Mouse (Mus musculus): Measurements from ENCODE around the gene Krtcap3.
A peak's percentile ranks its signal among the peaks of the same experiment; 100 is the strongest.
"Not testable (repeated sequence)": the region's sequence is repeated elsewhere in the genome, so short reads cannot be mapped to it uniquely, and the experiment has no call there.

Krtcap3 gene

DNA sequence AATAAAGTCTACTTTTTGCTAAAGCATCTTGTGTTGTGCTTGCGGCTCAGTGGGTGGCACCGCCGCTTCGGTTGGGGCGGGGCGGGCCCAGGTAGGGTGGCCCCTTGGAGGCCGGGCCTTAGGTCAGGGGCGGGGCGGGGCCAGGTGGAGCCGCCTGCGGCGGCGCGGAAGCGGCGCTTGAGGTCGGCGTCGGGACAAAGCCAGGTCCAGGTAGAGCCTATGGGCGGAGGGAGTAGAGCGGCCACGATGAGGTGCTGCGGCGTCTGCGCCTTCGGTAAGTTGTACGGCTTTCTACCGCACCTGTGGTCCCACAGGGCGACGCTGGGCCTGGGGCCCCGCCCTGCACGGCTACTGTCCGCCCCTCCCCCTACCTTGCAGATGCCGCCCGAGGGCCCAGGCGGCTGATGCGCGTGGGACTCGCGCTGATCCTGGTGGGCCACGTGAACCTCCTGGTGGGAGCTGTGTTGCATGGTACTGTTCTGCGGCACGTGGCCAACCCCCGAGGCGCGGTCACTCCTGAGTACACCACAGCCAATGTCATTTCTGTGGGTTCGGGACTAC lies at the start of gene Krtcap3:
Gene Krtcap3, plus strand, starts transcription at position 151 of the 561 bp plus-strand sequence.
- peak; percentile 42 for DNase-seq

DNA sequence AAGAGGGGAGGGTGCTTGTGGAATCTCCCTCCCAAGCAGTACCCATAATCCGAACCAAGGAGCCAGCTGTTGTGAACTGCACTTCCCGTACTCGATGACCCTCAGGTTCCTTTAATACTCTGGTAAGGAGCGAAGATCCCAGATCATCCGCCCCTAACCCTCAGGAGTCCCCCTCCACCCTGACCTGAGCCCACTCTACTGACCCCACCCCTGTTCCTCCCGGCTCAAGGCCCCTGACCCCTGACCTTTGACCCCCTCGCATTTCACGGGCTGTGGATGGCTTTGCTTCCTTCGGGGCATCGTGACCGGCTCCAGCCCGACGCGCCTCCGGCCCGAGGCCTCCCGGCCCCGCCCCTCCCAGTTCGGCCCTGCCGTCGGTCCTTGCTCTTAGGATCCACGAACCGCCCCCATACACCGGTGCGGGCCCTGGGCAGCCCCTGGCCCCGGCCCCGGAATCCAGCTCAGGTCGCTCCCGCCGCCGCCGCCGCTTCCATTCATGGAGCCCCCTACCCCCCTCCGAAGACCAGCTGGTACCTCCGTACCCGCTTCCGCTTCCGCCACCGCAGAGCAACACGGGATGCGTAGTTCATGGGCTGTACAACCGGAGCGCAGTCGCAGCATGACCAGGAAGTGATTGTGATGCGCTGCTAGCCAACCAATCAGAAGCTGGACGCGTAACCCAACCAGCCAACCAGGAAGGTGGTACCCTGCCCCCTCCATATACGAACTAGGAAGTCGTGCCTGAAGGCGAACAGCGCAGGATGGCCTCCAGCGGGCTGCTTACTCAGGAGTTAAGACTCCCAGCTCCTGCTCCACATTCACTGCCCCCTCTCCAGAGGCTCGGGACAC lies 49.5 kb upstream of the Krtcap3 start, which contains the start of gene Zfp513:
Gene Zfp513, minus strand, starts transcription at position 562 of the 849 bp plus-strand sequence.
- DNase-seq: peak; percentile 99

GRCm38 (mm10) chr5:31202933-31203332 lies 48.6 kb upstream of the Krtcap3 start:
- peak; percentile 68 for DNase-seq

DNA sequence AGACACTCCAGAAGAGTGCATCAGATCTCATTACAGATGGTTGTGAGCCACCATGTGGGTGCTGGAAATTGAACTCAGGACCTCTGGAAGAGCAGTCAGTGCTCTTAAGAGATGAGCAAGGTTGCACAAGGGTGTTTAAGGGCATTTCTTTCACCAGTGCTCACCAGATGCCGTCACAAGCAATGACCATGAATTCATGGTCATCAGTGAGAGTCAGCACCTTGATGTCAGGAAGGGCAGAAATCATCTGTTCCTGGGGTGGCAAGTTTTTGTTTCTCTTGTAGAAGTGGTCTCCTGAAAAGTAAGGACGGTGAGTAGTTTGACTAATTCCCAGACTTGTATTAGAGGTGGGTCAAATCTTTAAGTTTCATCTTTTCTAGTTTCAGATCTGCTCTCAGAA lies 47.6 kb upstream of the Krtcap3 start:
- no peak for DNase-seq

- DNase-seq: no peak
Observed at GRCm38 (mm10) chr5:31204421-31204820, 47.1 kb upstream of the Krtcap3 start.

DNA sequence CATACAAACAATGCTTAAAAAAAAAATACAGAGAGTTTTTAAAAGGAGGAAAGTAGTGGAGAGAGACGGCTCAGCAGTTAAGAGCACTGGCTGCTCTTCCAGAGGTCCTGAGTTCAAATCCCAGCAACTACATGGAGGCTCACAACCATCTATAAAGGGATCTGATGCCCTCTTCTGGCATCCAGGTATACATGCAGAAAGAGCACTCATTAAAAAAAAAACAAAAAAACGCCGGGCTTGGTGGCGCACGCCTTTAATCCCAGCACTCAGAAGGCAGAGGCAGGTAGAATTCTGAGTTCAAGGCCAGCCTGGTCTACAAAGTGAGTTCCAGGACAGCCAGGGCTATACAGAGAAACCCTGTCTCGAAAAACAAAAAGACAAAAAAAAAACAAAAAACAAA lies 34.9 kb upstream of the Krtcap3 start:
- DNase-seq: not testable (repeated sequence)

GRCm38 (mm10) chr5:31218294-31218693 lies 33.2 kb upstream of the Krtcap3 start:
- DNase-seq: no peak

DNA sequence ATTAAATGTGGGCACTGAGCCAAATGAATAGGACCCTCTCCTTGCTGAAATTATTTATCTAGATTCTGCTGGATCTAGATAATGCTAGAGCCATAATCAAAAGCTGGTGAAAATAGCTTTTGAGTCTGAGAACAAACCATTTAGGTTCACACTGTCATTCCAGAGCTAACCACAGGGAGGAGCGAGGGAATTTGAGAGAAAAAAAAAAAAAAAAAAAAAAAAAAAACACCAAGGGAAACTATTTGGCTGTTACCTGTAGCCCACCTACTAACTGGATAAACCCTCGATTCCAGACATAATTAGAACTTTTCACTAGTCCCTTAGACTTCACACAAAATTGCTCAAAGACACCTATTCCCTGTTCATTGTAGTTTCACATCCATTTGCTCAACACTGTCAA lies 32.4 kb upstream of the Krtcap3 start:
- no peak for DNase-seq

GRCm38 (mm10) chr5:31219474-31219873 lies 32.0 kb upstream of the Krtcap3 start:
- no peak for DNase-seq

DNA sequence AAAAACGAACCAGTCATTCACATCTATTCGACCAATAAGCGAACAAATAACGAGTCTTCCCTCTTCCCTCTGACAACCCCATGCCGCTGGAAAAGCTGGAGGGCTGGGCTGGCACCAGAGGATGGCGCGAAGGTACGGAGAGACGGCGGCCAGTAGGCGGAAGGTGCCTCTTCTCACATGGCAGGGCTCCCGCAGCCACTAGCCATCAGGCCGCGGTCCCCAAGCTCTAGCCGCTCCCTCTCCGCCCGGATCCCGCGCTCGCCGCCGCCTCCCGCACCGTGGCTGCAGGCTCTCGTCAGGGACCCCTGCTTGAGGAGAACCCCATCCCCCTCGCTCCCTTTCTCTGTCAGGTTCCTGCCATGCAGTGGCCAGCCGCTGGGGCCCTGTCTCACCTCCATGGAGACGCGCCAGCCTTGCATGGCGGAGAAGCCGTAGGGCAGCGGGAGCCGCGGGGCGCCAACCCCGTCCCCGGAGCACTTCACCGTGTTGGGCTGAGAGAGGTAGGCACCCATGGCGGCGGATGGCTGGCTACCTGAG lies 31.5 kb upstream of the Krtcap3 start:
- no peak for DNase-seq

DNA sequence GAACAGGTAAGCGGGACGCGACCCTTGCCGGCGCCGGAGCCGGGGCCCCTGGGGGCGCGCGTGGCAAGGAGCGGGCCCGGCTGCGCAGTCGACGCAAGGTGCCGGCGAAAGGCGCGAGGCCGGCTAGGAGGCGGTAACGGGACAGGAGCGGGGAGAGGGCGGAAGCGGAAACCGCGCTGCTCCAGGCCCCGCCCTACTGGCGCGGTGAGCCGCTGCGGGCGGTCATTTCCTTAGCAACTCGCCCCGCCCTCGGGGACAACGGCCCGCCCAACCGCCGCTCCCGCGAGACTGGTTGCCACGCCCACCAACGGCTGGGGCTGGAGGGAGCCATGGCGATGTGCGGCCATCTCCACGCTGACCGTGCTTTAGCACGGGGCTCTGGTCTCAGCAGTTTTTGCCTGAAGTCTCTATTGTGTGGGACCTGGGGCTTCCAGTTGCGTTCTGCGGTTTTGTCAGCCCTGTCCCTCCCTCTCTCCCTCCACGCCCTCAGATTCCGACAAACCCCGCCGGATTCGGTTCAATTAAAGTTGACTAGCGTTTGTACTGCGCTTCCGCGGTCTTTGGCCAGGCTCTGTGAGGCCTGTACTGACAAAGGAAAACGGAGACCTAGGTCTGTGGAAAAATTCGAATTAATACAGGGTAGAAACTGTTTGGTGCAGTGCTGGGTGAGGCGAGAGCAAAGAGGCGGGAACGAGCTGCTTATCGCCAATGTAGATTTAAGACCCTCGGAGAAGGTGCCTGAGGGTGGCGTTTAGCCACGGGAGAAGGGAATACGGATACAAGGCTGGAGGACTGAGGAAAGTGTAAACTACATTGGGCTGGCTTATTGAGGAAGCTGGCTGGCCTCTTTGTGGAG lies 30.8 kb upstream of the Krtcap3 start, which contains the start of gene Ppm1g:
Gene Ppm1g, minus strand, starts transcription at position 240 of the 856 bp plus-strand sequence.
- peak; percentile 95 for DNase-seq

DNA sequence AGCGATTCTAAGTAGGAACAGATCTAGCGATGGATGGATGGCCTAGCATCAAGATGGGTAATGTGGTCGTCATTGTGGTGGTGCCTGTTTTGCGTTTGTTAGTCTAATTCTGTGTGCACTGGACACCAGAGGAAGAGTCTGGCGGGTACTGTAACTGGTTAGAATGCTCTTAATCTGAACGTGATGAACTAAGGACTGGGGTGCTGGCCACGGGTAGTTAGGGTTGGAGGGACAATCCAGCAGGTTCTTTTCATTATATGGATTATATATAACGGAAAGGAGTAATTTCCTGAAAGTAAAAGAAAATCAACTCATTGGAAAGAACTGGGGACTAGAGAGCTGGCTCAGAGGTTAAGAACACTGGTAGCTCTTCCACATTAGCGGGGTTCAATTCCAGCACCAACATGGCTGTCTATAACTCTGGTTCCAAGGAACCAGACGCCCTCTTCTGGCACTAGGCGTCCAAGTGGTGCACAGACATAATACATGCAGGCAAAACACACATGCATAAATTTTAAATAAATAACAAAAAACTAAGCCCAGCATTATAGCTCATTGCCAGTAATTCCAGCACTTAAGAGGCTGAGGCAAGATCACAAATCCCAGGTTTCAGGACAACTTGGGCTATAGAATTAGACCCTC lies 30.1 kb upstream of the Krtcap3 start:
- no peak for DNase-seq

DNA sequence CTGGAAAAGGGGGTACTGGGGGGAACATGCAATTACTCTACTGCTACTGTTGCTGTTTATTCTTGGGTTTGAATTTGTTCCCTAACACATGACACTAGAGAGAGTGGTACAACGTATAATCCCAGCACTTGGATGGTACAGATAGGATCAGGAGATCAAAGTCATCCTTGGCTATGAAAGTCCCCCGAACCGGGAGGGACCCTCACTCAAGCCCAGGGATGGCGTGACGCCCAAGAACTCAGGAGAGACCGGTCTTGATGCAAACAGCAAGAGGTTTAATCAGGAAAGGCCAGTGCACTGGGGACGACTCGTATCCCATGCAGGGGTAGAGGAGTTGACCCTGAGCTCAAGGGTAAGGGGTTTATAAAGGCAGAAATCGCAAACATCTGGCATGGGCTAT lies 28.8 kb upstream of the Krtcap3 start:
- no peak for DNase-seq

DNA sequence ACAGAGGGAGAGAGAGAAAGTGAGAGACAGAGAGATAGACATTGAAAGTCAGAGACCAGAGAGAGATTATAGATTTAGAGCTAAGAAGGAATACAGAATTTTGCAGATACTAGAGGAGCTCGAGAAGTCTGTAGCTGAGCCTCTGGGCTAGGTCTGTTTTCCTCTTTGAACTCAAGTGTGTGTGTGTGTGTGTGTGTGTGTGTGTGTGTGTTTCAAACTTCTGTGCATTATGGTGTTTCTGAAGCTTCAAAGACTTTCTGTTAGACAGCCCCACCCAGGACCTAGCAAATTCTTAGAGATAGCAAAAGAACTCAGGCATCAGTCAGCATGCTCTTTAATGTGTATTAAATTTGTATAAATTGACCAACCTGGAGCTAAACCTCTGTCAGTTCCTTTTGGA lies 24.9 kb upstream of the Krtcap3 start:
- DNase-seq: no peak

DNA sequence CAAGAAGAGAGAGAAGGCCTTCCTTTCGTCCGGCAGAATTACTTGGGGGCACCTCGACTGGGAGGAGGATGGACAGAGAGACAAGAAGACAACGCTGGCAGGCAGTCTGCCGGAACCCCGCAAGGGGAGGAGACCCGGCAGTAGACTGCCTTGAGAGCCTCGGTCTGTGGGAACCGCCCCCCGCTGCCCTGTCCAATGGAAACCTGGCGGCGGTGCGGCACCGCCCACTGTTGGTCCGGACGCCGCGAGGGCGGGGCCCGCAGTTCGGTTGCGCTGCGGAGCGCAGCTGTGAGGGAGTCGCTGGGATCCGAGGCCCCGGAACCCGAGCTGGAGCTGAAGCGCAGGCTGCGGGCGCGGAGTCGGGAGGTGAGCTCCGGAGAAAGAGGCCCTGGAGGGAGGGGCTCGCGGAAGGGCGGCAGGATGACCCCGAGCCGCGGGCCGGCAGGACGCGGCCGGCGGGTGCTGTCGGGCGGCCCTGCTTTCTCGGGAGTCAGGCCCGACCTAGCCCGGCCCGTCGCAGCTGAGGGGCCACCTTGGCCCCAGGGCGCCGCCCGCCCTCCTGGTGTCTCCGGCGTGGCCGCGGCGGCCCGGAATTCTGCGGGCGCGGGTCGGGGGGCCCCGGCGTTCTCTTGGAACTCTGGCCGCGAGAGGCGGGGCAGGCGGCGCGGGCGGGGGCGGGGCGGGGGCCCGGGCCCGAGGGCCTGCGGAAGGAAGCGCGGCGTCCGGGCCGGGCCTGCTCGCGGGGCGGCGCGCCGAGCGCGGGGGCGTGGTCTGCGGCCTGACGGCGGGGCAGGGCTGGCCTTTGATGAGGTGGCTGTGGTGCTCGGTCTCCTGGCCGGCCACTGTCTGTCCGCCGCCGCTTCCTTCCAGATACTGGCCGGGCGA lies 10.6 kb upstream of the Krtcap3 start, which contains the start of the genes Nrbp1 and Gm9970:
Gene Nrbp1, plus strand, starts transcription at position 228 of the 885 bp plus-strand sequence.
Gene Gm9970, minus strand, starts transcription at position 596 of the 885 bp plus-strand sequence.
- peak; percentile 97 for DNase-seq

DNA sequence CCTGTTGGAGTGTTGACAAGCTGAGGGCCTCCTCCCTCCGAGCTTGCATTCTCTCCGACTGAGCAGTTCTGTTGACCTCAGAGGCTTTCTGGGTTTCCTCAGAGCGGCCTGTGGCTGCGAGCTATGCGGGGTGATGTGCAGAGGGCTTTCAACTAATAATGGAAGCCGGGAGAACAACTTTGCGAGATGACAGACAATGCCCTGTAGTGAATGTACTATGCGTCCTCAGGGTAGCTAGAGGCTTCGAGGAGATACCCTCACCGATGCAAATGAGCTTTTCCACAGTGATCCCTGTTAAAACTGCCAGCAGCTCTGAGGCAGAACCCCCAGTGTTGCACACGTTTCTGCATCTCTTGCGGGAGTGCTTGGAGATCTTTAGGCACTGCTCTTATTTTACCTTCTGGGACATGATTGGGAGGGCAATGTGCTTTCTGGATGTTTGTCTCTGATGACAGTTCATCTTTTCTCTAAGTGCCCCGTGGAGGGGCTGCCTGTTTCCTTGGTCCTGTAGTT lies 9.9 kb upstream of the Krtcap3 start:
- DNase-seq: no peak

DNA sequence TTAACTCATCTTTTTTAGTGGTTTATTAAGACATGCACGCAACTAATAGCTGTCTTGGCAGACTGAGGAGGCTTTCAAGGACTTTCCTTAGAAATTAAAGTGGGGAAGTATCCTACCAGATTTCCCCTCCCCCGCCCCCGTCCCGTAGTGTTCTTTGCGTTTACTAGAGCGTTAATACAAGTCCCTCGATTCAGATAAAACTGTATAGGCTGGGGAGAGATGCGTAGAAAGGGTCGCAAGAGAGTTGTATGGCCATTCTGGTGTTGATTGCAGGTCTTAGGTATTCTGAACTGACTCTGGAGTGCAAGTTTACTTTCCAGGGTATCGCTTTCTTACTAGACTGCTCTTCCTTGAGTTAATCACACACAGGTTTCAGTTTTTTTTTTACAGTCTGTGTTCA lies 9.3 kb upstream of the Krtcap3 start:
- no peak for DNase-seq

DNA sequence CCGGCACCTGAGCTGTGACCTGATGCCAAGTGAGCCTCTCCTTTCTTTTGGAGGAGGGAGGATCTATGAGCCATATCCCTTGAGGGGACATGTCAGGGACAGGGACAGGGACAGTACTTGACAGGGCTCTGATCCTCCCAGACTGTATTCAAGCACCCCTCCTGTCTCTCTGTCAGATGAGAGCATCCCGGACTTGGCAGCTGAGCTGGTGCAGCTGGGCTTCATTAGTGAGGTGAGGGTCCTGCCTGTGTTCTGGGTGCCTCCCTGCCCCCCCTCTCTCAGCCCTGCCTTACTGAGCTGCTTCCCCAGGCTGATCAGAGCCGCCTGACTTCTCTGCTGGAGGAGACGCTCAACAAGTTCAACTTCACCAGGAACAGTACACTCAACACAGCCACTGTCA lies 775 bp upstream of the Krtcap3 start:
- DNase-seq: no peak

GRCm38 (mm10) chr5:31252151-31252550 lies 660 bp downstream of the Krtcap3 start:
- no peak for DNase-seq

GRCm38 (mm10) chr5:31252795-31253545 lies 1.5 kb downstream of the Krtcap3 start:
- no peak for DNase-seq

Measured in cerebellum, adult 9-11 months (tissue).